Mouse (Mus musculus) liver, postnatal 0 days (tissue): ENCODE results near the gene Gm20388.

ENCODE experiments used
- CTCF ChIP-seq: sonication (generic); IDR thresholded peaks from 2 replicates; pipeline ENCODE4 v1.5.1; 2016; ENCODE audit warnings: antibody characterized with exemption, low read depth
- EP300 ChIP-seq: IDR thresholded peaks from 2 replicates; pipeline ENCODE4 v1.6.1; 2016; ENCODE audit warnings: antibody characterized with exemption, low read depth, mild to moderate bottlenecking

- TF ChIP-seq CTCF, result no peak
- TF ChIP-seq EP300, result no peak
These were observed 2035.7 kb downstream of the Gm20388 start for GRCm38 (mm10) chr8:121946351-121946750.
